Mouse (Mus musculus): Measurements from ENCODE around the gene Dnaaf2.
"Not testable (repeated sequence)": the region's sequence is repeated elsewhere in the genome, so short reads cannot be mapped to it uniquely, and the experiment has no call there.

The Dnaaf2 gene

DNA sequence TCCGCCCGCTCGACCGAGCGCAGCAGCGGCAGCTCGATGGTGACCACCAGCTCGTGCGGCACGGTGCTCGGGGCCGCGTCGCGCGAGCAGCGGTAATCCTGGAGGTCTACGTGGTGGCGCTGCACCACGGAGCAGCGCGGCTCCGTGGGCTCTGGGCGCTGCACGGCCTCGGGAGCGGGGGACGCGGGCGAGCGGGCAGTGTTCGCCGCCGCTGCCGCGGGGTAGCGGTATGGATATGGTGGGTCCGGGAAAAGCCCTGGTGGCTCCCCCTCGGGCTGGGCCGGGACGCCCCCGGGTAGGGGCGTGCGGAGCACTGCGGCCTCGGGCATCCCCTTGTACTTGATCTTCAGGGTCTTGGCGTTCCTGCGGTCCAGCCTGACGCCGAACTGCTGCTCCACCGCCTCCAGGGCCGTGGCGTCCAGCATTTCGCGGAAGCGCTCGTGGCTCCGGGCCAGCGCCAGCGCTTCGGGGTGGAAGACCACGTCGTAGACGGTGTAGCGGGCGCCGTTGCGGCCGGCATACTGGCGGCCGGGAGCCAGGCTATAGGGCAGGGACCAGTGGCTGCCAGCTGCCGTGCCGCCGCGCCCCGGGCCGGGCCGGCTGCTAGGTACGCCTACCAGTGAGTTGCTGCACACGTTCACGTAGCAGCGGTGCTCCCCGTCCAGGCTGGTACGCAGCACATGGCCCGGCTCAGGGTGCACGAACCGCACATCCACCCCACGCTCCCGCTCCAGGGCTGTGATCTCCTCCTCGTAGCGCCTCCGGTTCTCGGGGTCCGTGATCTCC lies 658 bp downstream of the Dnaaf2 start:
- DNase-seq (ENCODE audit: low spot score in 2 of 2): peak; percentile 67 to 74

DNA sequence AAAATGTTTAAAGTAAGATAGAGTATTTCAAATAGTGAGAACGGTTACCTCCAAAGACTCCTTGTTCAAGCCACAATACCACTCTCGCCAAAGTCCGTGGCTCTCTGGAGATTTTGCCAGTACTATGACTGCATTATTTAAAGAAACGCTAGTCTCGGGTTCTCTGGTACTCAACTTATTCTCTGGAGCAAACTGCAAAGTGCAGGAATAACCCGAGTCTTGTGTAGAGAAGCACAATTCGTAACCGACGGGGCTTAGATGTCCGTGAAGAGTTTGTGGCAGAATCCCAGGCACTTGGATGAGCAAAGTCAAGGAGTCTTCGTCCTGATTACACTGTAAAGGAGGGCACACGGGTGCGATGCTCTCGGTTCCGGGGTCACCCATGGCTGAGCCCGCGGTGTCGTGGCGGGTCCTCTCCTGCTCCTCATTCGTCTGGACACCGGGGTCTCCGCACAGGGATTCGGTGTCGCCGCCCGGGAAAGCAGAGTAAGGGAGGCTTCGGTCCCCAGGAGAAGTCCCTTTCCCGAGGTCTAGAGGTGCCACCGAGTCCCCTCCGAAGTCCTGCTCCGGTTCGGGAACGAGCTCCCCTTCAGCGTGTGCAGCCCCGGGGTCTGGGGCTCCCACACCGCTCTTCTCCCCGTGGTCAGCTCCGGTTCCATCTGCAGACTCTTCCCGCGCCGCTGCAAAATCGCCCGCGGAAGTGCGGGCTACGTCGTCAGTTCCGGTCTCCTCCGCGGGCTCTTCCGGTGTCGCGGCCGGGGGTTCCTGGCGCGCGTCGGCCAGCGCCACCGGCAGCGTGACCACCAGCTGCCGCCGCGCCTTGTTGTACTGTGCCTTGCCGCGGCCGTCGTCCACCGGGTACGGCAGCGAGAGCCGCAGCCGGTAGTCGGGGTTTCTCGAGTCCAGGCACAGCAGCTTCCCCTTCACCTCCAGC lies 1.5 kb downstream of the Dnaaf2 start, which contains the start of gene Gm49383:
Gene Gm49383 (minus strand): TSS at position 661 of the 934 bp plus-strand sequence.
- peak; percentile 73 to 76 for DNase-seq (ENCODE audit: low spot score in 2 of 2)

DNA sequence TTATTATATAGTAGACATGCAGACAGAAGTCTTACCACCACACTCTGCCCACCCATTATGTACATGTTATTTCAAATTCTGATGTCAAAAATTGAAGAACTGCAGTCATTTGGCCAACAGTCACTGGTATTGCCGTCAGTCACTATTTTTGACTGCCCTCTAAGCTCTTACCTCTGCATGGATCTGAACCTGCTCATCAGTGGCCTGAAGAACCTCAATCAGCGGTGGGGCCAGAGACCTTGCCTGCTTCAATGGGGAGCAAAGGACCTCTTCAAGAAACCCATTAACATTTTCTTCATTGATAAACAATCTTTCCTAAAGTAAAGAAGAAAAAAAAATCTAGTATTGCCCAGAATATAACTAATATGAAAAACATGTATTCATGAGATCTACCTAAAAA lies 5.6 kb downstream of the Dnaaf2 start:
- no peak for DNase-seq (ENCODE audit: low spot score in 2 of 2)

DNA sequence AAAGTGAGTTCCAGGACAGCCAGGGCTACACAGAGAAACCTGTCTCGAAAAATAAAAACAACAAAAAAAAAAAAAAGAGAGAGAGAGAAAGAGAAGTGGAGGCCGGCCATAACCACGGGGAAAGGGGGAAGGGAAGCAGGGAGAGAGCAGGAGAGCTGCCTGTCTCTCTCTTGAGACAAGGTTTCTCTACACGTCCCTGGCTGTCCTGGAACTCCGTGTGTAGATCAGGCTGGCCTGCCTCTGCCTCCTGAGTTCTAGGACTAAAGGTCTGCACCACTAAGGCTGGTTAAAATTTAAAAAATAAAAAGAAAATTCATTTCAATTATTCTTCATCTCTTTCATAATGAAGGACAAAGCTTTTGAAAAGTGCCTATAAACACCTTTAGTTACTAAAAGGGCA lies 6.8 kb downstream of the Dnaaf2 start:
- no peak for DNase-seq (ENCODE audit: low spot score in 2 of 2)

DNA sequence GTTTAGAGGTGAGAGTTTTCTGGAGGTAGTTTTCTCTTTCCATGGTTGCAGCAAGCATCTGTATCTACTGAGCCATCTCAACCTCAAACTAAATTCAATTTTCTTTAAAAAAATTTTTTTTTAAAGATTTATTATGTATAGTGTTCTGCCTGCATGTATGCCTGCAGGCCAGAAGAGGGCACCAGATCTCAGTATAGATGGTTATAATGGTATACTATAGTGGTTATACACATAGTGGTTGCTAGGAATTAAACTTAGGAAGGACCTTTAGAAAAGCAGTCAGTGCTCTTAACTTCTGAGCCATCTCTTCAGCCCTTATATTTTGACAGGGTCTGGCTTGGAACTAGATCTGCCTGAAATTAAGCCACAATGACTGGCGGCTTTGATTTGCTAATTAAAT lies 7.7 kb downstream of the Dnaaf2 start:
- peak in 1 of 2 experiments; percentile 45 for DNase-seq (ENCODE audit: low spot score in 2 of 2)

DNA sequence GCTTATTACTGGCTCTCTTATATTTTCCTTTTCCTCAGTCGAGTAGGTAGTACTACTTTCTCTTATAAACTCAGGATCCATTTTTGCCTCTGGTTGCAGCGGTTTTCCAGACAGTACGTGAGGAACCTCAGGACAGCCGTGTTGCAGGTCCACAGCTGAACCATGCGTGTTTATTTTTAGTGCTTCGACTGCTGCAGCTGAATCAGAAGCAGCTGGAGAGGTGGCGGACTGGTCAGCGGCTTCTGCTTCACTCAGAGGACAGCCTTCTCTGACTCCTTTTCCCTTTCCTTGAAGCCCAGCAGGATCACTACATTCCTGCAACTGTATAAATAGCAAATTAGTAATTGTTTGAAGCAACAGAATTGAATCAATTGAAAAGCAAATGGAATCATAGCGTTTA lies 8.2 kb downstream of the Dnaaf2 start:
- no peak for DNase-seq (ENCODE audit: low spot score in 2 of 2)

DNA sequence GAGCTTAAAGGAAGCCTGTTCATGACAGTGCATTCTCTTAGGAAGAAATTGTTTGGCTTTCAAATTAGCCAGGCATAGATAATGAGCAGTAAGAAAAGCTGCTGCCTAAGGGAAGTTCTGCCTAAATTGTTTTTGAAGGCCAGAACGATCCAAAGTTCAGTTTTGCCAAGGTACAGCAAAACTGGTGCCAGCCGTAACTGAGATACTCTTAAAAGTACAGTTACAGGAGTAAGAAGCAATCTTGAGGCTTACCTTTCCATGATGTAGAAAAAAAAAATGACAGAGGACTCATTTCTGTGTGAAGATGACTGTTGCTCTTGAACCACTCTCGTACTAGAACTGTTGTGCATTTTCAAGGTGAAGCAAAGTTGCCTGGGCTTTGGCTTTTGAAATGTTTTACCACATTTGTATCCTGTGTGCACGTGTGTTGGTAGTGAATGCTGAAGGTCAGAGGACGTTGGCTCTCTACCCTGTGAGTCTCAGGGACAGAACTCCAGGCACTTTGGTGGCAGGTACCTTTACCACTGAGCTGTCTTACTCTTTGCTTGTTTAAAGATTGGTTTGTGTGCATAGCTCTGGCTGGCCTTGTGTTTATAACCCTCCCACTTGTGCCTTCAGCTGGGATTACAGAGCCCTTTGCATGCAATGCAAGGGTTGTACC lies 11.3 kb downstream of the Dnaaf2 start:
- no peak for DNase-seq (ENCODE audit: low spot score in 2 of 2)

DNA sequence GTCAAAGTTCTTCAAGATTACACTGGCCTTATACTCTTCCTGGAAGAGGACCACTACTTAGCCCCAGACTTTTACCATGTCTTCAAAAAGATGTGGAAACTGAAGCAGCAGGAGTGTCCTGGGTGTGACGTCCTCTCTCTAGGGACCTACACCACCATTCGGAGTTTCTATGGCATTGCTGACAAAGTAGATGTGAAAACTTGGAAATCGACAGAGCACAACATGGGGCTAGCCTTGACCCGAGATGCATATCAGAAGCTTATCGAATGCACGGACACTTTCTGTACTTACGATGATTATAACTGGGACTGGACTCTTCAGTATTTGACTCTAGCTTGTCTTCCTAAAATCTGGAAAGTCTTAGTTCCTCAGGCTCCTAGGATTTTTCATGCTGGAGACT lies 12.9 kb downstream of the Dnaaf2 start:
- DNase-seq (ENCODE audit: low spot score in 2 of 2): no peak

DNA sequence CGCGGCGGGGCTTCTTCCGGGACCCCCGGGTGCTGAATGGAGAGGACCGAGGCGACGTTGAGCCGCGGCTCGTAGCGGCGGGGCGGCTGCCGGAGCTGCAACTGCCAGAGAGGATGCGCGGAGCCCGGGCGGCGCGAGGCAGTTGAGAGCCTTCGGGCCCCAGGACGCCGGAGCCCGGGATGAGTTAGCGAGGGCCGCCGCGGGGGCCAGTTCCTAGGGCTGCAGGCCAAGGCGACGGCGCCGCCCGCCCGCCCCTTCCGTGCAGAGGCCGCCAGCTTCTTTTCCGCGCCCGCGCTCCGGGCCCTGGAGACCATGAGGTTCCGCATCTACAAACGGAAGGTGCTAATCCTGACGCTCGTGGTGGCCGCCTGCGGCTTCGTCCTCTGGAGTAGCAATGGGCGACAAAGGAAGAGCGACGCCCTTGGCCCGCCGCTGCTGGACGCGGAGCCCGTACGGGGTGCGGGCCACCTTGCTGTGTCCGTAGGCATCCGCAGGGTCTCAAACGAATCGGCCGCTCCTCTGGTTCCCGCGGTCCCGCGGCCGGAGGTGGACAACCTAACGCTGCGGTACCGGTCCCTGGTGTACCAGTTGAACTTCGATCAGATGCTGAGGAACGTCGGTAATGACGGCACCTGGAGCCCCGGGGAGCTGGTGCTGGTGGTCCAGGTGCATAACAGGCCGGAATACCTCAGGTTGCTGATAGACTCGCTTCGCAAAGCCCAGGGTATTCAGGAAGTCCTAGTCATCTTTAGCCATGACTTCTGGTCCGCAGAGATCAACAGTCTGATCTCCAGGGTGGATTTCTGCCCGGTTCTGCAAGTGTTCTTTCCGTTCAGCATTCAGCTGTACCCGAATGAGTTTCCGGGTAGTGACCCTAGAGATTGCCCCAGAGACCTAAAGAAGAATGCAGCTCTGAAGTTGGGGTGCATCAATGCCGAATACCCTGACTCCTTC lies 13.6 kb downstream of the Dnaaf2 start:
- peak; percentile 75 to 76 for DNase-seq (ENCODE audit: low spot score in 2 of 2)

DNA sequence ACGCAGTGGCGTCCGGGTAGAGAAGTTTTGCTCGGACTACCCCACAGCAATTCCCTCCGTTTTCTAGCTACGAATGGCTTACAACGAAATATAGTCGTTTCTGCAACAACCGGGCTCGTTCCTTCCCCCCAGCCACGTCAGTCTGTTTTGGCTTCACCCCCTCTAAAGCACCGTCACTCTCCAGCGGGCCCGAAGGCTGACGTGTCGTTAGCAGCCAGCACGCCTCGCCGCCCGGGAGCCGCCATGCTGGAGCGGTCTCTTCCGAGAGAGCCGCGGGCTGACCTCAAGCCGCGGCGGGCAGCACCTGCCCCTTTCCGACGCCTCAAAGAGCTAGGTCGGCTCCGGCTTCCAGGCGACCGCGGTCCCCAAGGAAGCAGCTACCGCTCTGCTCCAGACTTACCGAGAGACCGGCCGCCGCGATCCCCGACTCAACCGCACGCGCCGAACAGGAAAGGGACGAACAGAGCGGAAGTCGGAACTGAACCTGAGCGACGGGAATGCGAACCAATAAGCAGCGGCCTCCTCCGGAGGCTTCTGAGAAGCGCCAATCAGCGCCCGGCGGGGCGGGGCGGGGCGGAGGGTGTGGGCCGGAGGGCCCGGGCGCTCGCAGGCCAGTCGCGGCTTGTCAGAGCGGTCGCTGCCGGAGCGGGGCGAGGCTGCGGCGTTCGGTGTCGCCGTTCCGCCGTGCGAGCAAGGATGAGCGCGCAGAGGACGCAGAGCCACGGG lies 14.5 kb downstream of the Dnaaf2 start, which contains the start of the genes Rpl36al and Mgat2:
Gene Rpl36al (minus strand): TSS at position 501 of the 726 bp plus-strand sequence.
Gene Mgat2 (plus strand): TSS at position 575 of the 726 bp plus-strand sequence.
- DNase-seq (ENCODE audit: low spot score in 2 of 2): peak; percentile 98 to 100

DNA sequence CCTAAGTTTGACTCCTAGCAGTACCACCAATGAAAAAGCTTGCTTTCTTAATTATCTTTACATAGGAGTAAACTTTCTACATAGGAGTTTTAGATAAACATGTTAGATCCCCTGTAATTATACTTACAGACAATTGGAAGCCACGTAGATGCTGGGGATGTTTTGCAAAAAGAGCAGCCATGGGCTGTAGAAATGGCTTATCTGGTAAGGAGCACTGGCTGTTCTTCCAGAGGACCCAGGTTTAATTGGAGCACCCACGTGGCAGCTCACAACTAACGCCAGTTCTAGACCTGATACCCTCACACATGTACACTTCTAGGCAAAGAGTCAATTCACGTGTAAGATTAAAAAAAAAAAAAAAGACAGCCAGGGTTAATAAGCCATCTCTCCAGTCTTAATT lies 16.4 kb downstream of the Dnaaf2 start:
- DNase-seq (ENCODE audit: low spot score in 2 of 2): no peak

DNA sequence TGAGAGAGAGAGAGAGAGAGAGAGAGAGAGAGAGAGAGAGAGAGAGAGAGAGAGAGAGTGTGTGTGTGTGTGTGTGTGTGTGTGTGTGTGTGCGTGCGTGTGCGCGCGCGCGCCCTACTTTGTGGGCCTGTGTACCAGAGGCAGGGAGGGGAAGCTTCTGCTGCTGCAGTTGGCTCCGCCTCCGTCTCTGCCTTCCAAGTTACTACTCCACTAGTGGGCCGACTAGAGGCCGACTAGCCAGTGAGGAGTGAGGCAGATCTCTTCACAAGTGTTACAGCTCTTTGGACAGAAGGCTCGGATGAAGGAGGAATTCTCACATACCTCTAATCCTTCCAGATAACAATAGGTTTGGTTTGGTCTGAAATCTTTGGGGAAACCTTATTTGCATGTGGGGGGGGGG lies 18.9 kb downstream of the Dnaaf2 start:
- DNase-seq (ENCODE audit: low spot score in 2 of 2): no peak

DNA sequence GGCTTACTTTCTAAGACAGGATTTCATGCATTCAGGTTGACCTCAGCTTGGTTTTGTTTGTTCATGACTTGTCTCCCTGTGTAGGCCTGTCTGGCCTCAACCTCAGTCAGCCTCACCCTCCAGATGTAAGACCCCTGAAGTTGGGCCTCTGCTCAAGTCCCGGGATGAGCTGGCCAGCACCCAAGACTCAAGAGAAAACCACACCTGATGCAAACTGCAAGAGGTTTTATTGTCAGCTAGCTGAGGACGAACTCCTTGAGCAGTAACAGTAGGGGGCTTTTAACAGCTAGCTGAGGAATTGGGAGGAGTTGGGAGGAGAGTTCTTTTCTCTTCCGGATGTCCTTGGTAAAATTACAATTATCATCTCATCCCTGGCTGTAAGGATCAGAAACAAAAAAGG lies 20.7 kb downstream of the Dnaaf2 start:
- no peak for DNase-seq (ENCODE audit: low spot score in 2 of 2)

DNA sequence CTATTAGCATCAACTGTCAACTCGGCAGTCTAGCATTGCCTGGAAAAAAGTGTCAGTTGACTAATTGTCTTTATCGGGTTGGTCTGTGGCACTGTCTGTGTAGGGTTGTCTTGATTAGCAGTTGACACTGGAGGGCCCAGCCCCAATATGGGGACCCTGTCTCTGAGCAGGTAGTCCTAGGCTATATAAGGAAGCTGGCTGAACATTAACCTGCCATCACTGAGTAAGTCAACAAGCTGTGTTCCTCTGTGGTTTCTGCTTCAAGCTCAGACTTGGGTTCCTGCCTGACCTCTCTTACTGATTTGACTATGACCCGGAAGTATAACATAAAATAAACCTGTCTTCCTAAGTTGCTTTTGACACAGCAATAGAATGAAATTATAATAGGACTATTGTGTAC lies 22.3 kb downstream of the Dnaaf2 start:
- DNase-seq (ENCODE audit: low spot score in 2 of 2): no peak

DNA sequence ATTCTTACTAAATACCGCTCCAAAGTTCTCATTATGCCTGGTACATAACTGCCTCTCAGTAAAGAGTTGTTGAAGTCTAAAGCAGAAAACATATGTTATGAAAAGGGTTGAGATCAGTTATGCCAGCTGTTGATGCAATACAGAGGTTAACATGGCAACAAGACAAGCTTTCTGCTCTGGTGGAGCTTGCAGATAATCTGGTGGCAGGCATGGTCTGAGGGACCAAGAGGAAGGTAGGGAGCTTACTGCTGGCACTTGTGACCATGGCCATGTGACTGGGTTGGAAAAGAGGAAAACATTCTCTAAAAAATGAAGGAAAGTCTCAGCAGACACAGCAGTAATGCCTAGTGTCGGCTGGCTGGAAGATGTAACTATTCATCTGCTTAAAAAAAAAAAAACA lies 26.9 kb downstream of the Dnaaf2 start:
- DNase-seq (ENCODE audit: low spot score in 2 of 2): no peak

DNA sequence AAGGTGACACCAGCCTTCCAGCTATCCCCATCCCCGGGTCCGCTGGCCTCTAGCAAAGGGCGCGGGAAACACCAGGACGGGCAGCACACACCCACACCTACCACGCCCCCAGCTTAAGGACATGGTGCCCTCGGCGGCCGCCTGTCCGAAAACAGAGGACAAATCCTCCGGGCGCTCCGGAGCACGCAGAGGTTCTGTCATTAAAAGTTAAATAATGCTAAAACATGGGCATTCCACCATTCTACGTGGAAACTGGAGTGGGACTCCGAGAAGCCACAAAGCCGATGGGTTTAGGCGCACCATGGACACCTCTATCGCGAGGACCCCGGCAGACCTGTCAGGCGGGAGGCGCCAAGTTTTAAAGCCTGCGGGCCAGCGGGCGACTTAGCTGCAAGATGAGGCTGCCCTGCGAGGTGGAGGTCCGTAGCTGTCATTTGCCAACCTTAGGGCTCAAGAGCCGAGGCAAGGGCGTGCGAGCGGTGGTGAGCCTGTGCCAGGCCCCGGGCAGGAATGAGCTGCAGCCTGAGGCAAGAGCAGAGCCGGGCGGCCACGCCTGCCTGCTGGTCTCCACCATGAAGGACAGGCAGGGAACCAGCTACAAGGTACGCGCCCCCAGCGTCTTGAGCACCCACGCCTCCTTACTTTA lies 29.6 kb downstream of the Dnaaf2 start, which contains the start of gene Lrr1:
Gene Lrr1 (plus strand): TSS at position 354 of the 646 bp plus-strand sequence.
- peak; percentile 92 to 97 for DNase-seq (ENCODE audit: low spot score in 2 of 2)

DNA sequence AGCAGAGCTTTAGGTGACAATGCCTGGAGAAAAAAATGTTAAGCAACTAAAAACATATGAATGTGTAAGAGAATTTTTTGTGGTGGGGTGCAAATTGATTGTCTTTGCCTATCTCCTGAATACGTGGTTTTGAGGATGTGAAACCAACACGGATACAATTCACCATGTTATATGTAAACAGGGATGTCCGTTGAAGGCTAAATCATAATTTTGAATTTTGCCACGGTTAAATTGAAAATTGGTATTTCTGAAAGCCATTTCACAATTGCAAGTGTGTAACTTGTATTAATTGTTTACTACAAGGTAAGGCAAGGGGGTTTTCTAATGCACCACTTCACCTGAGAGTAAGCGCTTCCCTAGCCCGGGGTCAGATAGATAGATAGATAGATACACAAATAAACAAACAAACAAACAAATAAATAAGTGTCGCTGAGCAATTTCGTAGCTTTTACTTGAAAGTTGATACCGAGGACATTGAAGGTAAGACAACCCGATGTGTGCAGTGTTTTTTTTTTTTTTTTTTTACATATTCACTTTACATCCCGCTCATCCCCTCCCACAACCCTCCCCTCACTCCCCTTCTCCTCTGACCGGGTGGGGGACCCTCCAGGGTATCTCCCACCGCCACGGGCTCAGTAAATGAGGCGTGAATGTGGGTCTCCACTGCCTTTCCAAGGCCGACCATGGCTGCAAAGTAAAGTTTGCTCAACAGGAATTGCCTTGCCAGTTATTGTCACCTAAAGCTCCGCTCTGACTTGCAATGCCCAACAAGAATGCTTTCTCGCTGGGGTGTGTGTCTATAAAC lies 30.4 kb downstream of the Dnaaf2 start:
- no peak for DNase-seq (ENCODE audit: low spot score in 2 of 2)

DNA sequence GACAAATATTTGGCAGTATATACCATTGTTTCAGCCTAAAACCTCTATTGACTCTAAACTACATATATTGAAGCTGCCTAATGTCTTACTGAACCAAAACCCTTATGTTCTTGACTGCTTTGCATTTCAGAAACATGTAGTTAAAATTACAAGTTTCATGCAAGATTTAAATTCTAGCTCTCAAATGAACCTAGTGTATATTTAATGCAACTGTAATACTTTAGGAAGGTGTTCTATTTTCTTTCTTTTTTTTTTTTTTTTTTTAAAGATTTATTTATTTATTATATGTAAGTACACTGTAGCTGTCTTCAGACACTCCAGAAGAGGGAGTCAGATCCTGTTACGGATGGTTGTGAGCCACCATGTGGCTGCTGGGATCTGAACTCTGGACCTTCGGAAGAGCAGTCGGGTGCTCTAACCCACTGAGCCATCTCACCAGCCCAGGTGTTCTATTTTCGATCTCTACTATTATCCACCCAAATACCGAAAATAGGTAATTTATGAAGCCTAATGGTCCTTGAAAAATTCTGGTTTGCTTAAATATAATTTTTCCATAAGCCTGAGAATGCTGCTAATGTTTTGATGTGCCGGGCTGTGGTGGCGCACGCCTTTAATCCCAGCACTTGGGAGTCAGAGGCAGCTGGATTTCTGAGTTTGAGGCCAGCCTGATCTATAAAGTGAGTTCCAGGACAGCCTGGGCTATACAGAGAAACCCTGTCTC lies 31.2 kb downstream of the Dnaaf2 start:
- not testable (repeated sequence) for DNase-seq (ENCODE audit: low spot score in 2 of 2)
